Mouse (Mus musculus) skeletal muscle tissue, adult 2 months (tissue): ENCODE measurements around the gene 4930453N24Rik.
A peak's percentile ranks its signal among the peaks of the same experiment; 100 is the strongest.

ENCODE experiments used
- DNase-seq: peaks from one replicate; pipeline ENCODE4 v3.0.0-alpha.2; 2012; ENCODE audit warnings: low read depth, low spot score

Gene 4930453N24Rik

DNA sequence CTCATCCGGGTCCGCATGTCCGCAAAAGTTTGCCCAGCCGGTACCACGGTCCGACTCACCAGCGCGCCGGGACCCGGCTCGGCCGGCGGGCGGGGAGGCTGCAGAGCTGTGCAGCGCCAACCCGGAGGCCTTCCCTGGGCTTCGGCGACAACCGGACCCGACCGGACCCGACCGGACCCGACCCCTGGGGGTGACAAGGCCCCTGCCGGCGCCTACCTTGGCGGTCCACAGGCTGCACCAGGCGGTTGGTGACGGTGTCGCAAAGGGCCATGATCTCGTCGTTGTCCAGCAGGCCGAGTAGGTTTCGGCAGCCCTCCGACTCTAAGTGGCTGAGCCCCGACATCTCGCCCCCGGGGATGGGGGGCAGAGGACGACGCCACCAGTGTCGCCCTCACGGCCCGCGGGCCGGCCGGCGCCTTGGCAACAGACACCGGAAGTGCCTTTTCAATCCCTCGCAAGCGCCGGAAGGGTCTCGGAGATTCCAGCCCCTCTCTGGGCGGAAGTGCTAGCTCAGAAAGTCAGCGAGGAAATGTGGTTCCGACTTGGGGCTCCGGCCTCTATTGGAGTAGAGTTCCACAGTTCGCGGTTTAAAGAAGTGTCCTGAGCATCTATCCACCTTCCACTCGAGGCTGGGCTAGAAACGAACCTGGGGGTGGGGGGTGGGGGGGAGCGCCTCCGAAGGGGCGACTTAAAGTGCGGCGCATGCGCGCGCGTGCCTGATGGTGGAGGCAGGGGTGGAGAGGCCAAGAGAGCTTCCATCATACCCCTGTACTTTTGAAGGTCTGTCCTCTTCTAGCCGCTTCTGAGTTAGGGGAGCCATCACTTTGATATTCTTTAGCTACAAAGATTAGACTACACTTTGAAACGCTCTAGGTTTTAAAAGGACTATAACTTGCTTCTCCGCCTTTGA is at the start of gene 4930453N24Rik:
Gene 4930453N24Rik (minus strand): TSS at position 641 of the 910 bp plus-strand sequence.
- DNase-seq: peak; percentile 80

DNA sequence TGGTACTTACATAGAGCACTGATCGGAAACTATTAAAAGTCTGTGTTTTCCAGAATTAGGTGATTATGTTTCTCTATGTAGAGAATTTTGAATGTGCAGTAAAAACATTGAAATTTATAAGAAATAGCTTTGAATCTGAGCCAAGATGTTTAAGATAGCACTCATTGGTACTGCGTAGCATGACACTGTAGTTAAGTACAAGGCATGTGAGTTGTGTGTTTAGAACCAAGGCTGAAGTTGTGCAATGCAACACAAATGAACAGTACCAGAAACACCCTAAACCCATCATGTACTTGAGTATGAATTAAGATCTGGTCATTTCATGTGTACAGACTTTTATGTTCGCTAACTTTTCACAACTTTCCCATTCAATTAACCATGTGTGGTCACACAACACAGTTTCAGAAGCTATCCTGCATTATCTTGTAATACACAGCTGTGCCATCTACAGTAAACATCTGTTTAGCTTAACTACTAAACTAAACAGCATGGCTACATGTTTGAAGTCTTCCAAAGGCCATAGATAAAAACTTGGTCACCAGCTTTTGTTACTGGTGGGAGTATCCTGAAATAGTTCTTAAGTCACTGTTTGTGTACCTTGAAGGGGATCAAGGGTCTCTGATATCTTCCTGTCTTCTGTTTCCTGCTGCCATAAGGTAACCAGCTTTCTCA is 46.3 kb upstream of the 4930453N24Rik start:
- DNase-seq: no peak

DNA sequence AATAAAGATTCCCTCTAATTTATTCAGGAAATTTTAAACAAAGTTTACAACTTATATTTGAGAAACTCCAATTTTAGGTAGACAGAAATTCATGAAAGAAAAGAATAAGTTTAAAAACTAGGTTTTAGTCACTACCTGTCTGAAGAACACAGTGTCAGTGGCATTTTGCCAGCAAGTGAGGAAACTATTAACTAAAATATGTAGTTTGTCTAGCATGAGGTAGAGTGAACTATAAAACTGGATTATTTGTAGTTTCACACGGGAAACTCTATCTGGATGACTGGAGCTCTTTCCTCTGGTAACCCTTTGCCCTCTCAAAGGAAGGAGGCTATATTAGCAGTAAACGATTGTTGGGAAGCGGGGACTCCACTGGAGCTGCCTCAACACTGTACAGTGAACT is 32.1 kb upstream of the 4930453N24Rik start:
- DNase-seq: no peak

DNA sequence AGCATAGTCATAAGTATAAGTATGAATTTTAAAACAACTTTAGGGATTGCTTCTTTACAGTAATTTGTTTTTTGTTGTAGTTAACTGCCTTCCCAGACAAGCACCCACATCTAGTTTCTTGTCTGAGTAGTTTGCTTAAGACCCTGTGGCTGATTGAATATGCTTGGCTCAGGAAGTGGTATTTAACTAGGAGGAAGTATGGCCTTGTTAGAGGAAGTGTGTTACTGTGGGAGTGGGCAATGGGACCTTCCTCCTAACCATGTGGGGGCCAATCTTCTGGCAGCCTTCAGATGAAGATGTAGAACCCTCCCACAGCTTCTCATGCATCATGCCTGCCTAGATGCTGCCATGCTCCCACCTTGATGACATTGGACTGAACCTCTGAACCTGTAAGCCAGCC is 30.7 kb upstream of the 4930453N24Rik start:
- DNase-seq: no peak

DNA sequence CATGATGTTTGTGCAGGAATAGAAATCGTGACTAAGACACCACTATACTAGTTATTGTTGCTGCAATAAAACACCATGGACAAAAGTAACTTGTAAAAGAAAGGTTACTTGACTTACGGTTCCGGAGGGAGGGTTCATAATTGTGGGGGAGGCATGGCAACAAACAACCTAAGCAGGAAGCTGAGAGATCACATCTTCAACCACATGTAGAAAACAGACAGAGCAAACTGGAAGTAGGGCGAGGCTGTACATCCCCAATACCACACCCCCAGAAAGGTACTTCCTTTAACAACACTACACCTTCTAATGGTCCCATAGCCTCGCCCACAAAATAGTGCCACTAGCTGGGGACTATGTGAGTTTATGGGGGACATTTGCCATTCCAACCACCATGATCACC is 29.4 kb upstream of the 4930453N24Rik start:
- no peak for DNase-seq

DNA sequence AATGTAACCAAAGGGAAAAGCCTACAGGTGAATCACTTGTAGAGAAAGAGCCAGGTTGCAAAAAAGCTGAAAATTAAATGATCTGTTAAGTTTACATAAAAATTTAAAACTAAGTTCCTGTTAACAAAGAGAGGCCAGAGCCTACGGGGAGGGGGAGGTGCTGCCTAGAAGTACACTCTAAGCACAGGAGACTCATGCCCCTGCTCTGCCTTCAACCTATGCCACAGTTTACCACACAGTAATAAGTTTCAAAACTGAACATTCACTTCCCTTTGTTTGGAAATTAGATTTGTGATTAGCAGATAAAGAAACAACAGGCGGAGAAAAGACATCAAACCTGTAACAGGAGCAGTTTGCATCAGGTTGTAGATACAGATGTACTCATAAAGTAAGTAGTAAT is 23.8 kb upstream of the 4930453N24Rik start:
- DNase-seq: no peak

DNA sequence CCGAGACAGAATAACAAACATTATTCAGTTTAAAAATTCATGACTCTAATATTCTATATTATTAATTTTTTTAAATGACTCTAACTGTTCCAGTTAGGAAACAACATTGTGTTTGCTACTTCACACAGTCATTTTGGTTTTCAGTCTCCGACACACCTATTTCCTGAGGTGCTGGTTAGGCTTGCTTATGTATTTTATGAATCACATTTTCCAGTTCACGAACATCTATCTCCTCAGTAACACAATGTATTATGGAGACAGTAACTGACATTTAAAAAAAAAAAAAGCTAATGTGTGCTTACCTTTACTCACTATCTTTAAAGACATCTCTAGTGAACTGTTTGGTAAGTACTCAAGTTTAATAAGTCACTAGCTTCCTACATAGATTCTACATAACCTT is 18.7 kb upstream of the 4930453N24Rik start:
- DNase-seq: no peak

DNA sequence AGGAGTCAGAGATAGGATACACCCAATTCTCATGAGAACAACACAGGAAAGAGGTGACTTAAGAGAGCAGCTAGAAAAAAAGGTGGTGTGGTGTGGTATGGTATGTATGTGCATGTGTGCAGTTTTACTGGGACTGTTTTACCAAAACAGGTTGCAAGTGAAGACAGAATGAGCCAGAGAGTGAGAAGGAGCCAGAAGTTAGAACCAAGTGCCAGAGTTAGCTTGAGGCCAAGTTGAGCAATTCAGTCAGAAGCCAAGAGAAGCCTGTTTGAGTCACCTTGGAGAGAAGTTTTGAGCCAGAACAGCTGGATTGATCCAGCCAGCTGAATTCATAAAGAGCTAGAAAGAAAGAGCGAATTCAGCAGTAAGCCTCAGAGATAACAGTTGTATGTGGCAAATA is 4.6 kb upstream of the 4930453N24Rik start:
- DNase-seq: no peak

DNA sequence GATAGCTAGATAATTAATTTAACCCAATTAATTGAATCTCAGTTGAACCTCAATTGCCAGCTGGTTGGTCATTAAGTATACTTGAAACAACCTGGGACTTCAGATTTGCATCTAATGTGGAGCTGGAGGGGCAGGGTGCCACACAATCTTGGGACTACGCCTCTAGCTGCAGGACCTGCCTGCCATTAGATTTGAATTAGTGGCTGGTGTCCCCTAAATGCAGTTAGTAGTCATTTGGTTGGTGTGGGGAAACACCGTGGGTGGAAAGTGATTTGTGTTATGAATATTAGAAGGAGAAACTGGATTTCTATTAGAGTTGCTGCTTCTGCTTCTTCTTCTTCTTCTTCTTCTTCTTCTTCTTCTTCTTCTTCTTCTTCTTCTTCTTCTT is 464 bp upstream of the 4930453N24Rik start:
- no peak for DNase-seq

DNA sequence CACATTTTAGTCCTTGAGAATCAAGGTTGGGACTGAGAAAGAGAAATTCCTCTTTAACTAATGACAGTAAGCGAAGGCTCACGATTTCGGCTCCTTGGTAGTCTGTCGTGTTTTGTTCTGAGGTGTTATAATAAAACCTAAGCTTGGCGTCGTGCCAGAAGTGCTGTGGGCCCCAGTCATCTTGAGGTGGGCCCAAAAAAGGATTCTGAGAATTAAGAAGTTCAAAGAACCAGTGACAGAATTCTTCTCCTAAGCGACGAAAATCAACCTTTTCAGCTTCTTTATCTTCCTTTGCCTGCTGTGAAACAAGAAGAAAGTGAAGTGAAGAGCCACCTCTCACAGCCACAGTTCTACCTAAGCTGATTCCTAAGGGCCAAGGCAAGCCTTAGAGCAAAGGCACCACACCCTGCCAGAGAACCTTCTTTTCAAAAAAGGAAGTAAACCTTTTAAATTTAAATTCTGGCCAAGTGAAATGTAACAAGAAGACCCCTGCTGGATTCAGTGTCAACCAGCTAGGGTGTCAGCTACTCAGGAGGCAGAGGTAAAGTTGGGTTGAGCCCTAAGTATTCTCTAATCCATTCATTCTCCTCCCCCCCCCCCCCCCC is 4.2 kb downstream of the 4930453N24Rik start:
- DNase-seq: no peak

DNA sequence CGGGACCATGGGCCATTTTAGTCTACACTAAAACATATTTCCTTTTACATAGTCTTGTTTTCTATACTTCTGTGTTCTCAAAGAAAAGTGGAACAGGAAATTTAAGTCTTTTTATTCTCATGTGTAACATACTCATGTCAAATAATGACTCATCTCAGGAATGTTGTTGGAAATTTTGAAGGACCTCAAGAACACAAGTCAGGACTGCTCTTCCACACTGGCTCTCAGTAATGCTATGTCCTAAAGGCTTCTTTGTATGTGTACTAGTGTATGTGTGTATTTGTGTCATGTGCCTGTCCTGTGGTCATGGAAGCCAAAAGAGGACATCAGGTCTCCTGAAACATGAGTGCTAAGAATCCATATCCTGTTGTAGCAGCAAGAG is 11.7 kb downstream of the 4930453N24Rik start:
- no peak for DNase-seq

DNA sequence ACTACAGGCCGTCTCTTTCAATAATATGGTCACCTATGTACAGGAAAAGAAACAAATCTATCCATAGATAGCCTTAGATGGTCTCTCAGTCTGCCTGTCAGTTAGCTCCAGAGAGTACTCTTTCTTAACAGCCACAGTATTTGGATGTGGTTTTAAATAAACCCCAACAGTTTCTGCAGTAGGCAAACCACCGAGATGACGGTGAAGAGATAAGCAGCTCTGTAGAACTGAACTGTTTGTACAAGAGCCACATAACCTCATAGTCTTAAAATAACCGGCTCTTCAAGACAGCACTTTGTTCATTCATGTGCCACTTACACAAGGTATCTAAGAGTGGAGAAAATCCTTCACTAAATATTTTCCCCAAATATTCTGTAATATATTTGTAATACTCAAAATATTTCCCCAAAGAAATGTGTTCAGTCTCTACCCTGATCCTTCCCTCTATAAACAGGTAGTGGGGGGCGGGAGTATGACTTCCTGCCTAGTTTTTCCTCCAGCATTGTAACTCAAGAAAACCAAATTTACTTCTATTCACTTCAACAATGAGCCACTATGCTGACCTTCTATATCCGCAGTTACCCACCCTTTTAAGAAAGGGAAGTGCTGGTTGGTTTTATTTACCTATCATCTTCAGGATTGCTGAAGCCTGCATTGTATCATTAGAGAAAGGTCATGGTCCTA is 12.3 kb downstream of the 4930453N24Rik start:
- DNase-seq: no peak

DNA sequence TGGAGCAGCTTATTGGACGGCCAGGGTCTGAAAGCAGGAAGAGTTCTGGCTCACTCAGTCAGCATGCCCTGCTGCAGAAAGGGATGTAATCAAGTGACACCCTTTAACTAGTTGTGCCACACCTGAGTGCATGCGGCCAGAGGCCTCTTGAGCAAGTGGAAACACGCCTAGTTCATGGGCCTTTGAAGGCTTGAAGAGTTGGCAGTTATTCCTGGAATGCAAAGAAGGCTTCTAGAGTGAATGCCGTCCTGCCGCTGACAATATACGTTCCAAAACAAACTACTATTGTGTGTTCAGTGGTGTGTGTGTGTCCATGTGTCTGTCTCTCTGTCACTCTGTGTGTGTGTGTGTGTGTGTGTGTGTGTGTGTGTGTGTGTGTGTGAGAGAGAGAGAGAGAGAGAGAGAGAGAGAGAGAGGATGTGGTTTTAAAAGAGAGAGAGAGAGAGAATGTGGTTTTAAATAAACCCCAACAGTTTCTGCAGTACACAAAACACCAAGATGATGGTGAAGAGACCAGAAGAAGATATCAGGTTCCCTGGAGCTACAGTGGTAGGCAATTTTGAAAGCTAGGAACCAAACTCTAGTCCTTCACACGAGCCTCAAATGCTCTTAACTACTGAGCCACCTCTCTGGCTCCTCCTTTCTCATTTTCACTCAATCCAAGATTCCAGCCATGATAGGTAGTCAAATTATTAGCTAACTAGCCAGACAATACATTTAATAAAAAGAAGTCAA is 13.1 kb downstream of the 4930453N24Rik start:
- DNase-seq: no peak

DNA sequence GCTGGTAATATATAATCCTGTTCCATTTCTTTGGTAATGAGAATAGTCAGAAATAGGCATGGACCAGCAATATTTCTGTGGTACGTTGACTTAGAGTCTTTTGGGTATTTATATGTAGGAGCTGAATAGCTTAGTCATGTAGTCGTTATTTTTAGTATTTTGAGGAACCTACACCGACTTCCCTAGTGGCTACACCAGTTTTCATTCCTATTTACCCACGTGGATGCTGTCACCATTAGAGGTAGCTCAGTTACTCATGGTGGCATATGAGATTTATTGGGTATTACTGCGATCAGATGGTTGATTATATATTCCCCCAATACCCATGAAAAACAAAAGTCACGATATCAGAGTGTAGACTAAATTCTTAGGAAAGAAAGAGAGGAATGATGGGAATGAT is 14.6 kb downstream of the 4930453N24Rik start:
- no peak for DNase-seq

DNA sequence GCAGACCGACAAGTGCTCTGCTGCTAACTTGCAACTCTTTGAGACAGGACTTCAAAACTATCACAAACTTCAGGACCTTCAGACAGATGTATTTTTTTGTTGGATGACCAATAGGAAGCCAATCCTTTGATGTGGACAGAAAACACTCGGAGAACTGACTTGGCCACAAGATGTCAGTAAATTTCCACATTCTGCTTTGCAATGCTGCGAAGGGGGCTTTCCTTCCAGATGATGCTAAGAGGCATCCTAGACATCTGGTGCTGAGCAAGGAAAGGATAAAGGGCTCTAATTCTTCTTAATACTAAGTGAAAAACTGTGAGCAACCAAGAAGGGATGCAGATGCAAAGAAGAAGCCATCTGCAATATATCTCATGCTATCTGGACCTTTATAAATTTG is 16.2 kb downstream of the 4930453N24Rik start:
- no peak for DNase-seq

DNA sequence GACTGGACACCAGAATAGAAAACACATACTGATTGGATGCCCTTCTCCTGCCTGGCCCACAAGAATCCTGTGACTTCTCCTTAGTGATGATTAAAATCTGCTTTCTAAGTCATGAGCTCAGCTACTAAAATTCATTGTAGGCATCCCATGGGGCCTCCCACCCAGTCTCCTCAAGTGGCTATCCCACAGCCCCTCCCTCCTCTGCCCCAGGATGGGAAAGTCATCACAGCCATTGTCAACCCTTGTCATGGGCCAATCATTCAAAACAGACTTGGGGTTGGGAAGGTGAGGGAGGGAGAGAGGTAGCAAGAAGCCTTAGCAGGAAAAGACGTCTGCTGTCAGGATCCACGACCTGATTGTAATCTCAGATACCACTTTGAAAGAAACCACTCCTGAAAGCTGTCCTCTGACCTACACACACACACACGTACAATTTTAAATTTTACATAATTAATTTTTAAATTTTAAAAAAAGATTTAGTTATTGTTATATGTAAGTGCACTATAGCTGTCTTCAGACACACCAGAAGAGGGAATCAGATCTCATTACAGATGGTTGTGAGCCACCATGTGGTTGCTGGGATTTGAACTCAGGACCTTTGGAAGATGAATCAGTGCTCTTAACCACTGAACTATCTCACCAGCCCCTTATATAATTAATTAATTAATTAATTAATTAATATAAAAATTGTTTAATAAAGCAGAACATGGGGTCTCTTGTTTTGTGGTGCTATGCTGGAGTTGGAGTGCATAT is 16.8 kb downstream of the 4930453N24Rik start:
- no peak for DNase-seq

DNA sequence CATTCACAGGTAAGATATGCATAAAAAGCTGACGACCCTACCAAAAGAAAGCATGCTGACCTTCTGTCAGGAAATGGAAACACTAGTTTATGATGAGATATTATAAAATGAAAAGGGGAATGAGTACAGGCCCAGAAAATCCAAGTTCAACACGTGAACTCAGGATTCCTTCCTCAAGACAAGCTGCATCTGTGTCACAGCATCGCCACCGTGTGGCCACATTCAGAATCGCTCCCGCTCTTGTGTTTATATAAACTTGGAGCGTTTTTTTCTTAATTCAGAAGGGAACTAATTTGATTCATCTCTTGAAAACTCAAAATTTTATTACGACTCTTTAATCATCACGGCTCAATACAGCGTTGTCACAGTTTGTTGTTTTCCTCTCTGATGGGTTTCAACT is 22.7 kb downstream of the 4930453N24Rik start:
- DNase-seq: peak; percentile 25

DNA sequence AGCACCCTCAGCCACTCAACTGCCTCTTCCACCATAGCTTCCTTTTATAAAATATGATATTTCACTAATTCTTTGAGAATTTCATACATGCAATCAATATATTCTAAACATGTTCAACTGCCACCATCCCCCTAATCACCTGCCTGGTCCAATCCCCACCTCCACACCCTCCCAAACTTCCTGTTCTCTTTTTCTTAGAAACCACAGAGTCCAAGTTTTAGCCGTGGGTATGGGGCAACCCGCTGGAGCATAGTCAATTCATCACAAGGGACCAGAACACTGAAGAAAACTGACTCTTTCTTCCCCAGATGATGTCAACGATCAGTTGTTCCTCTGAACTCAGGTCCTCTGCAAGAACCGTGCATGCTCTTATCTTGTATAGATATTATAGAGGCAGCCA is 25.9 kb downstream of the 4930453N24Rik start:
- no peak for DNase-seq

DNA sequence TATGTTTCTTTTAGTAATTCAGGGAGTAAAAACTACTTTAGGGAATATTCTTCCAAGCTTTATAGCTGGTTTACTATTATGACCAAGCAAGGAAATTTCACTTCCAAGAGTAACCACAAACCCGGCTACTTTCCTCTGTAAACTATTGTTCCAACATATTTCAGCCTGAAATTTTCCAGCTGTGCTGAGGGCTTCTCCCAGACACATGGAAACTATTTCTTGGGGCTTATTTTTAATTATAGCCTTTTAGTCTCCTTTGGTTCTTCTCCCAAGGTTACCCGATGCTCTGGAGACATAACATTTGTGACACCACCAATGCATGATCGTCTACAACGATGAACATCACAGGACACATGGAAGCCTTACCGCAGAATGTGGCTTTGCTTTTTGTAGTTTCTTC is 33.7 kb downstream of the 4930453N24Rik start:
- DNase-seq: no peak

DNA sequence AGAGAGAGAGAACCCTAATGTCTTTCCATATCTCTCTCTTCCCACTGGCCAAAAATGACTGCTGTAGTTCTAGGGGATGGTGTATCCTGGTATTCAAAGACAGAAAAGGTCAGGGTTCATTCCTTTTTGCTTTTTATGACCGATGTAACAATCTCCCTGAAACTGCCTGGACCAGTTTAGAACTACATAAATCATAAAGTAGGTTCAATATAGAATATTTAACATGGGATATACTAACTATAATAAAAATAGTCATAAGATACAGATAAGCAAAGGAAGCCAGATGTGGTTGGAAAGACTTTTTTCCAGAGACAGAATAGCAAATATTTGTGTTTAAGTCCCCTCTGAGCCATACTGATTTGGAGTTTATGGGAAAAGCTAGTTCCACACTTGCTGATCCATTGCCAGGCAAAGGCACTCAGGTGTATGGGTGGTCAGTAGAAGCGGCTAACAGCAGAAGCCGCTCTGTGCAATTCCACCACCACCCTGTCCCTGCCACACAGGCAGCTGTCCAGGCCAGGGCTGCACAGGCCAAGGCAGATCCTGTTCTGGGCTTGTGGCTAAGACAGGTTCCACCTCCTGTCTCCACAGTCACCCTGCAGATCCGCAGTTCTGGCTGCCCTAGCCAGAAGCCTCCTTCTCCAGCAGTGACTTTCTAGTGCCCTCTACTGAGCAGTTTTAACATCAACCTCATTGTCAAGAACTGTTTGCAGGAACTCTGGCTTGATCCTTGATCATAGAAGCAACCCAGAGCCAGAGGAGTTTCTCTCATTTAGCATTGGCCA is 47.5 kb downstream of the 4930453N24Rik start:
- peak; percentile 31 for DNase-seq
